Mouse (Mus musculus): ENCODE data around the gene Hrh3. TPM values are rescaled to one million over a fixed set of nuclear protein-coding genes. Genes with fewer than 3 reads are reported as not detected.

Hrh3 gene
- total and polyA plus RNA-seq, 2 experiments from 2014 or later: 3.4 to 5.9 TPM

DNA sequence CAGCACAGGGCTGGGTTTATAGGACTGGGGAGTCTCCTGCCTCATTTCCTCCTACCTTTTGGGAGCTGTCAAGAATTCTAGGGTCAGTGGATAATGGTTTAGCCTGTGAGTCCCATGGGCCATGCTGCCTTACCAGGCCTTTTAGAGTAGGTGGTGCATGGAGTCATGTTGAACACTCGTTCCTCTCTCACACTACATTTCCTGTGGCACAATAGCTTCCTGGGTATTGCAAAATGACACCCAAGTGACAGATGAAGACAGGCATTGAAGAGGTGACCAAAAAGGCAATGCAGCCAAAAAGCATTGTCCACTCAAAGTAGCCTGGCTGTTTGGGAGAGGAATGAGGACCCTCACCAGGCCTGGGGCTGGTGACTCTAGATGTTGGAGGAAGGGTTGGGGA is 23.4 kb upstream of the Hrh3 start:
- peaks cover 4% of the 10 kb centered on the region; the same call in 1 of the 2 replicates for H3K36me3 ChIP-seq (ENCODE audit: insufficient read depth, low read length)
- H3K4me3 ChIP-seq (ENCODE audit: low read length): no peak overlapping the region
- DNase-seq (ENCODE audit: low spot score) (no peak), ATAC-seq (no peak)
- no peak for TF ChIP-seq CTCF (IDR thresholded peaks at IDR 0.05; ENCODE audit: low read depth)
- peak overlapping the region; percentile 2; the same call in 1 of the 2 replicates for H3K27ac ChIP-seq
- no peaks in the 10 kb centered on the region for H3K9me3 ChIP-seq (ENCODE audit: low read length)
- peaks cover 14% of the 10 kb centered on the region; the same call in 1 of the 2 replicates for H3K4me1 ChIP-seq (ENCODE audit: insufficient read depth, low read length)
- H3K27me3 ChIP-seq (ENCODE audit: insufficient read depth, low read length): no peaks in the 10 kb centered on the region
- H3K4me2 ChIP-seq (ENCODE audit: low read depth, low read length): no peak overlapping the region
- no peak overlapping the region for H3K9ac ChIP-seq (replicated peaks; ENCODE audit: low read length)
- 65% methylated on average over 1 of the region's 1 CpGs for WGBS

DNA sequence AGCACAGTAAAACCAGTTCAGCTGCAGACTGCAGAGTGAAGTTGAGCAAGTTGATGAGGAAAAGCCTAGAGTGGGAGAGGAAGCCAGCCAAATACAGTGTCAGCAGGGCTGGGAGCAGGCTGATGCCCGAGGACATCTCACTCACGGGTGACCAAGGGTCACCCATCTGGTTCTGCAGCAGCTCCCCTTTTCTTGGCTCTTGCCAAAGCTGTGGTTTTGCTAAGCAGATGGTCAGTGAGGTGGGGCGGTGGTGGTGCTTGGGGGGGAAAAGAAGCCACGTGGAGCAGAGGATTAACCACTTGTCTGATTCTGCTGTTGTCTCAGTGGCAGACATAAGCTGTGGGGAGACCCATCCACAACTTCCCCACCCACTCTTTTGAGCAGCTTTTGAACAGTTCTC is 21.9 kb upstream of the Hrh3 start:
- ATAC-seq (peak; percentile 61), DNase-seq (ENCODE audit: low spot score) (peak; percentile 62)
- Histone ChIP-seq H3K4me3 (ENCODE audit: low read length) (no peak overlapping the region), H3K9me3 (ENCODE audit: low read length) (no peaks in the 10 kb centered on the region), H3K4me1 (ENCODE audit: insufficient read depth, low read length) (peaks cover 14% of the 10 kb centered on the region; the same call in 1 of the 2 replicates), H3K9ac (replicated peaks; ENCODE audit: low read length) (no peak overlapping the region), H3K36me3 (ENCODE audit: insufficient read depth, low read length) (peaks cover 4% of the 10 kb centered on the region; the same call in 1 of the 2 replicates), H3K27me3 (ENCODE audit: insufficient read depth, low read length) (no peaks in the 10 kb centered on the region), H3K4me2 (ENCODE audit: low read depth, low read length) (no peak overlapping the region), H3K27ac (peak overlapping the region; percentile 2; the same call in 1 of the 2 replicates)
- no peak for TF ChIP-seq CTCF (IDR thresholded peaks at IDR 0.05; ENCODE audit: low read depth)
- WGBS: 16% methylated on average over 4 of the region's 4 CpGs

DNA sequence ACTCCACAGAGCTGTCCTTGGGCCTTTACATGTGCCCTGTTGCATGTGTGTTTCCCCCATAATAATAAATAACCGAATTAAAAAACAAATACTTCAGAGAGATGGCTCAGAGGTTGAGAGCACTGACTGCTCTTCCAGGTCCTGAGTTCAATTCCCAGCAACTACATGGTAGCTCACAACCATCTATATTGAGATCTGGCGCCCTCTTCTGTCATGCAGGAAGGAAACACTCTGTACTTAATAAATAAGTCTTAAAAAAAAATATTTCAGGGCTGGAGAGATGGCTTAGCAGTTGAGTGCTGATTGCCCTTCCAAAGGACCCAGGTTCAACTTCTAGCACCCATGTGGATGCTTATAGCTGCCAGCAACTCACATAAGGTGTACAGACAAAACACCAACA is 19.9 kb upstream of the Hrh3 start:
- Histone ChIP-seq H3K27me3 (ENCODE audit: insufficient read depth, low read length) (no peaks in the 10 kb centered on the region), H3K27ac (no peak overlapping the region), H3K9me3 (ENCODE audit: low read length) (no peaks in the 10 kb centered on the region), H3K4me2 (ENCODE audit: low read depth, low read length) (no peak overlapping the region), H3K9ac (replicated peaks; ENCODE audit: low read length) (no peak overlapping the region), H3K4me1 (ENCODE audit: insufficient read depth, low read length) (peaks cover 23% of the 10 kb centered on the region), H3K4me3 (ENCODE audit: low read length) (no peak overlapping the region), H3K36me3 (ENCODE audit: insufficient read depth, low read length) (peaks cover 4% of the 10 kb centered on the region; the same call in 1 of the 2 replicates)
- peak; percentile 37 for TF ChIP-seq CTCF (IDR thresholded peaks at IDR 0.05; ENCODE audit: low read depth)
- no peak for ATAC-seq
- WGBS: 79% methylated on average over 2 of the region's 2 CpGs
- DNase-seq (ENCODE audit: low spot score): no peak

DNA sequence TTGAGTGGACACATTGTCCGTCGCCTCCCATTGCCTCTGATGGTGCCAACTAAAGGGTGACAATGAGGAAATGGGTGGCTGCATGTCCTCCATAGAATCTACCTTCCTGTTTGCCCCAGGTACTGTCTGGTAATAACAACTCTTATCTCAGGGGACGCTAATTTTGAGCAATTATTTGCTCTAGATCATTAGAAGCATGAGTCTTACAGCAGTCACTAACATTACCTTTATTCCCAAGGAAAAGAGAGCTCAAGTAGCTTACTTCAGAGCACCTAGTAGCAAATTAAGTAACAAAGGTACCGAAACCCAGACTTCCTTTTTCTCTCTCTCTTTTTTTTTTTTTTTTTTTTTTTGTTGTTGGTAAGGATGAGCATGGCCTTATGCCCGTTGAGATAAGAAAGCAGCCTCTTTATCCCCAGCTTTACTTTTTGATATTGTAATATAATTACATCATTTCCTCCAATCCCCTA is 16.0 kb upstream of the Hrh3 start:
- TF ChIP-seq CTCF (IDR thresholded peaks at IDR 0.05; ENCODE audit: low read depth): no peak
- Histone ChIP-seq H3K27me3 (ENCODE audit: insufficient read depth, low read length) (no peaks in the 10 kb centered on the region), H3K9ac (replicated peaks; ENCODE audit: low read length) (0 out of 2 replicates have a peak overlapping the region, but pooled peaks have one; percentile 79), H3K36me3 (ENCODE audit: insufficient read depth, low read length) (peaks cover 4% of the 10 kb centered on the region; the same call in 1 of the 2 replicates), H3K4me1 (ENCODE audit: insufficient read depth, low read length) (peaks cover 28% of the 10 kb centered on the region), H3K9me3 (ENCODE audit: low read length) (no peaks in the 10 kb centered on the region), H3K4me3 (ENCODE audit: low read length) (peak overlapping the region; percentile 81), H3K27ac (no peak overlapping the region; the same call in 1 of the 2 replicates), H3K4me2 (ENCODE audit: low read depth, low read length) (peak overlapping the region; percentile 79)
- WGBS: 59% methylated on average over 5 of the region's 5 CpGs
- DNase-seq (ENCODE audit: low spot score): no peak
- ATAC-seq: no peak

DNA sequence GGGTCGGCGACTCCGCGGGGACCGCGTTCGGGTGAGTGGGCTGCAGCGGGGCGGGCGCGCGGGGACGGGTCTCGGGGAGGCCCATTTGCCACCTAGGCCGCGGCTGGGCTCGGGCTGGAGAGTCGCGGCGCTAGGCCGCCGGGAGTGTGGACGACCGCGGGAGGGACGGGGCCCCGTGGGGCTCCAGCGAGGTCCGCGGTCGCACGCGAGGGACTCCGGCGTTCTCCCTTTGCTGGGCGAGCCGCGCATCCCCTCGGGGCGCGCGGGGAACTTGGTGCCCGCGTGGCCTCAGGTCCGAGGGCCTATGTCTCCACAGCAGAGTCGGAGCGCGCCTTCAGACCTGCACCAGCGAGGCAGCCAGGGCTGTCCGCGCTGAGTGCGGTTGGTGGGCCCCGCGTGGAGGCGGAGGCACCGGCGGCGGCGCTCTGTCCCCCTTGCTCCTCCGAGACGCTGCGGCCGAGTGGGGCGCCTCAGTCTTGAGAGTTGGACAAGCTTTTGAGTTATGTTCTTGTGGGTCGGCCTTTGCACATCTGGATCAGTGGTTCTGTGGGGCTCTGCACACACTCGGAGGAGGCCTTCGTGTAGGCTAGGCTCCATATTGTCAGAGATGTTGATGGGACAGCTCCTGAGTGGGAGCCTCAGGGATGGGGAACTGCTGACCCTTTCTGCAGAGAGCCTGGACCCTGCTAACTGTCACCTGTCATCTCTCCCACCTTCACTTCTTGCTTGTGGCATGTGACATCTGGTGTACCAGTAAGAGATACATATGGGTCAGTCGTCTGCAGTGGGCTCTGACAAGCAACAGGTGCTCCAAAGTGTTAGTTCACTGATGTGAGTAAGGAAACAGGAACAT is 15.4 kb upstream of the Hrh3 start:
- TF ChIP-seq CTCF (IDR thresholded peaks at IDR 0.05; ENCODE audit: low read depth): no peak
- peak overlapping the region; percentile 84 for H3K27ac ChIP-seq
- peaks cover 4% of the 10 kb centered on the region; the same call in 1 of the 2 replicates for H3K36me3 ChIP-seq (ENCODE audit: insufficient read depth, low read length)
- no peaks in the 10 kb centered on the region for H3K27me3 ChIP-seq (ENCODE audit: insufficient read depth, low read length)
- peak overlapping the region; percentile 81 for H3K4me3 ChIP-seq (ENCODE audit: low read length)
- peak; percentile 43 for ATAC-seq
- WGBS: under 1% methylated on average over 66 of the region's 68 CpGs
- no peaks in the 10 kb centered on the region for H3K9me3 ChIP-seq (ENCODE audit: low read length)
- DNase-seq (ENCODE audit: low spot score): no peak
- H3K9ac ChIP-seq (replicated peaks; ENCODE audit: low read length): peak overlapping the region; percentile 79
- peak overlapping the region; percentile 79 for H3K4me2 ChIP-seq (ENCODE audit: low read depth, low read length)
- H3K4me1 ChIP-seq (ENCODE audit: insufficient read depth, low read length): peaks cover 30% of the 10 kb centered on the region

DNA sequence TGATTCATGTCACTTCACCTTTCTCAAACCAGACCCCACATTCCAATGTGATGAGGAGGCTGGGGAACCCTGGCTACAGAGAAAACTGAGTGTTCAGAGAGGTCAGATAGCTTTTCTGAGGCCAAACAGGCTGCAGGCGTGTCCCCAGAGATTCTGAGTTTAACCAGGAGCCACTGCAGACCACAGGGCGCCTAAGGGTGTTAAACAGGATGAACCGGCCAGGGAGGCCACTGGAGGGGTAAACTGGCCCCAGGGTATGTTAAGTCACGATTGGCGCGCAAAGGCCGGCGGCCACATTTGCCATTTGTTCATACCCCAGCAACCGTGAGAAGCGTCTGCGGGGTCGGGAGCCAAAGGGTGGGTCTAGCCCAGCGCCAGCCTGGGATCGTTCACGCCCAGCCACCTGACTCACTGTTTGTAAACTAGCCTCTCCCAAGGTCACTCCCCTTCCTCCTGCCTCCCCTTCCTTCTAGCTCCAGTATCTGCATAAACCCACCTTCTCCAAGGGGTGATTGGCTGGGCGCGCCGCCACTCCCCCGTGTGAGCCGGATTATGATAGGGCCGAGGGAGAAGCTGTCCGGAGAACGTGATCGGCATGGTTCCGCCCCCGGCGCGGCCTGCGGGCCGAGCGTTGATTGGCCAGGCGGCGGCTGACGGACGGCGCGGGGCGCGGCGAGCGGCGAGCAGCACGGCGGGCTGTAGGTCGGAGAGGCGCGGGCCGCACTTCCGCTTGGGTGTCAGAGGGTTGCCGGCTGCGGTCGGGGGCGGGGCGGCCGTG is 14.6 kb upstream of the Hrh3 start, which contains the start of gene Osbpl2:
Osbpl2 (plus strand) TSS at position 646 of the 778 bp plus-strand sequence.
- Histone ChIP-seq H3K4me2 (ENCODE audit: low read depth, low read length) (peak within 1 kb of the TSS; percentile 79), H3K27me3 (ENCODE audit: insufficient read depth, low read length) (no peaks in the 10 kb centered on the region), H3K36me3 (ENCODE audit: insufficient read depth, low read length) (peaks cover 4% of the 10 kb centered on the region; the same call in 1 of the 2 replicates), H3K9me3 (ENCODE audit: low read length) (no peaks in the 10 kb centered on the region), H3K9ac (replicated peaks; ENCODE audit: low read length) (peak within 1 kb of the TSS; percentile 79), H3K4me1 (ENCODE audit: insufficient read depth, low read length) (peaks cover 37% of the 10 kb centered on the region), H3K27ac (peak within 1 kb of the TSS; percentile 84), H3K4me3 (ENCODE audit: low read length) (peak within 1 kb of the TSS; percentile 81)
- TF ChIP-seq CTCF (IDR thresholded peaks at IDR 0.05; ENCODE audit: low read depth): no peak
- WGBS: under 1% methylated on average over 46 of the region's 55 CpGs
- peak; percentile 99 for DNase-seq (ENCODE audit: low spot score)
- ATAC-seq: peak; percentile 98

Data from hindbrain, postnatal 0 days (tissue).